Mouse (Mus musculus) C2C12 (cell line): ENCODE results near the gene Pisd.

Source experiments
- CEBPB ChIP-seq: IDR thresholded peaks from one replicate; pipeline ENCODE4 v1.6.1; 2011; ENCODE audit warnings: low read depth, mild to moderate bottlenecking, control low read depth, moderate library complexity
- CTCF ChIP-seq: IDR thresholded peaks from one replicate; pipeline ENCODE4 v1.5.1; 2011; ENCODE audit not compliant: control insufficient read depth, insufficient read depth, insufficient read length
- FOSL1 ChIP-seq: IDR thresholded peaks from one replicate; pipeline ENCODE4 v1.8.0; 2011; ENCODE audit warnings: mild to moderate bottlenecking, low read length; ENCODE audit not compliant: poor library complexity, insufficient read depth, severe bottlenecking
- MAX ChIP-seq: IDR thresholded peaks from one replicate; pipeline ENCODE4 v1.6.1; 2011; ENCODE audit warnings: mild to moderate bottlenecking, control low read depth
- MYOD1 ChIP-seq: IDR thresholded peaks from one replicate; pipeline ENCODE4 v1.6.1; 2011; ENCODE audit warnings: low read depth; ENCODE audit not compliant: control insufficient read depth, insufficient read length
- MYOG ChIP-seq: IDR thresholded peaks from one replicate; pipeline ENCODE4 v1.6.1; 2011; ENCODE audit not compliant: control insufficient read depth, insufficient read length; ENCODE audit errors: extremely low read depth
- USF1 ChIP-seq: IDR thresholded peaks from one replicate; pipeline ENCODE4 v1.6.1; 2011; ENCODE audit warnings: low read depth, mild to moderate bottlenecking, control low read depth, moderate library complexity

GRCm38 (mm10) chr5:32815396-32815795, 29.9 kb upstream of the Pisd start:
- no peak for TF ChIP-seq CTCF
- no peak for TF ChIP-seq USF1
- TF ChIP-seq MAX: no peak
- TF ChIP-seq MYOD1: no peak
- TF ChIP-seq CEBPB: no peak
- TF ChIP-seq FOSL1: no peak
- TF ChIP-seq MYOG: no peak
